Mouse (Mus musculus) forebrain, embryonic 16.5 days (tissue): Measurements from ENCODE around the gene Gm11985. TPM values are rescaled to one million over a fixed set of nuclear protein-coding genes. Genes with fewer than 3 reads are reported as not detected.
A peak's percentile ranks its signal among the peaks of the same experiment; 100 is the strongest.

ENCODE experiments used
- ATAC-seq: fragments of 200-750 bp; cut with Nextera tagmentation; 2 replicates; pipeline ENCODE4 v1.8.0; 2017; ENCODE audit warnings: mild to moderate bottlenecking, moderate library complexity
- H3K27ac ChIP-seq: fragments of 300-500 bp; sonication (generic); 2 replicates; pipeline ENCODE4 v1.5.1; 2014; ENCODE audit warnings: low read length, control low read depth
- H3K27me3 ChIP-seq: fragments of 300-500 bp; sonication (generic); replicated peaks from 2 replicates; pipeline ENCODE4 v1.6.1; 2014; ENCODE audit warnings: low read length; ENCODE audit not compliant: control insufficient read depth, insufficient read depth
- H3K36me3 ChIP-seq: fragments of 300-500 bp; sonication (generic); 2 replicates; pipeline ENCODE4 v1.6.1; 2014; ENCODE audit not compliant: control insufficient read depth, insufficient read depth
- H3K4me1 ChIP-seq: fragments of 300-500 bp; sonication (generic); replicated peaks from 2 replicates; pipeline ENCODE4 v1.6.1; 2014; ENCODE audit warnings: low read length; ENCODE audit not compliant: control insufficient read depth, insufficient read depth
- H3K4me2 ChIP-seq: fragments of 300-500 bp; sonication (generic); 2 replicates; pipeline ENCODE4 v1.6.1; 2014; ENCODE audit warnings: mild to moderate bottlenecking, low read length, control low read depth
- H3K4me3 ChIP-seq: fragments of 300-500 bp; sonication (generic); replicated peaks from 2 replicates; pipeline ENCODE4 v1.5.1; 2014; ENCODE audit warnings: mild to moderate bottlenecking, low read length, control low read depth
- H3K9ac ChIP-seq: fragments of 300-500 bp; sonication (generic); replicated peaks from 2 replicates; pipeline ENCODE4 v1.6.1; 2014; ENCODE audit warnings: low read depth, low read length, control low read depth
- H3K9me3 ChIP-seq: fragments of 300-500 bp; sonication (generic); 2 replicates; pipeline ENCODE4 v1.6.1; 2016; ENCODE audit warnings: low read length; ENCODE audit not compliant: control insufficient read depth
- WGBS: fragments of 180-500 bp; shearing (Covaris S2); extraction: QIAGEN DNeasy Blood & Tissue Kit; methylation state at CpG from one replicate; pipeline ENCODE4 v1.1.7; 2014; 5-methylcytosine and 5-hydroxymethylcytosine counted together
- polyA plus RNA-seq: library from polyadenylated mRNA; unstranded; fragments of >200 nt; fragmentation: Nextera tagmentation; extraction: Ambion mirVana; gene quantifications from 2 replicates; pipeline ENCODE4 v1.2.1, GENCODE M21; 2015

The Gm11985 gene
- polyA plus RNA-seq, 1 experiment from 2014 or later: not detected

DNA sequence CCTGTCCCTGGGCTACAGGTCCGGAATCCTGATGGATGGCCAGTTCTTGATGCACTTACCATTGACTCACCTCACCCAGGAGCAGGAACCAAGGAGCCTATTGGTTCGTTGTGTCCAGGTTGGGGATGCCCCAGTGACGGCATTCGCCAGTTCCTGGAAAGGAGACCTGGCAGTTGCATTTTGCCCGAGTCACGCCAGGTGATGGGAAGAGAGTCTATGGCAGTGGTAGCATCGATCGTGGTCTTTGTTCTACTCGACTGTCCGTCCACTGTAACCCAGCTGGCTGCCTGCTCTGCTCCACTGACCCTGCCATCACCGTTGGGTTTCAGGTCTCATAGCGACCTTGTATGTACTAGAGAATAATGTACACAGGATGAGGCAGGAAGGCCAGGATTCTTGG is 36.0 kb downstream of the Gm11985 start:
- WGBS: 94% methylated on average over 12 of the region's 12 CpGs
- Histone ChIP-seq H3K4me2 (no peak overlapping the region), H3K9me3 (no peaks in the 10 kb centered on the region), H3K9ac (no peak overlapping the region), H3K27me3 (no peaks in the 10 kb centered on the region), H3K4me1 (no peaks in the 10 kb centered on the region), H3K4me3 (no peak overlapping the region), H3K36me3 (no peaks in the 10 kb centered on the region), H3K27ac (no peak overlapping the region)
- no peak for ATAC-seq

DNA sequence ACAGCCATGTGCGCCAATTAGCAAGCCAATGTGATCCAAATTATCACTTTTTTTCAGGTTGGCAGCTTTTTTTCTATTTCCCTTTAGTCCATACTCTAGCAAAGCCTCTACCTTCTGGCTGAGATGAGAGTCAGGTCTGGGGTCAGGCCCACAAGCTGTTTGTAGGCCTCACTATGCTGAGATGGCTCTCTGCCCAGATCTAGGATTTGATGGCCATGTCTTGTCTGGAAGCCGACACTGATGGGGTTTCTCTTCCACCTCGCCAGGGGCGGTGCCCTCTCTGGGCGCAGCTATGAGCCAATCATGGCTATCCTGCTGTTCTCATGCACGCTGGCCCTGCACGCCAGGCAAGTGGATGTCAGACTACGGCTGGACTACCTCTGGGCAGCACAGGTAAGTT is 37.9 kb downstream of the Gm11985 start:
- no peaks in the 10 kb centered on the region for H3K27me3 ChIP-seq
- H3K27ac ChIP-seq: no peak overlapping the region
- no peak overlapping the region for H3K4me2 ChIP-seq
- H3K36me3 ChIP-seq: no peaks in the 10 kb centered on the region
- H3K9me3 ChIP-seq: no peaks in the 10 kb centered on the region
- no peak overlapping the region for H3K9ac ChIP-seq
- 0 out of 2 replicates have a peak, but pooled peaks have one; percentile 36 for ATAC-seq
- H3K4me1 ChIP-seq: no peaks in the 10 kb centered on the region
- no peak overlapping the region for H3K4me3 ChIP-seq
- 83% methylated on average over 8 of the region's 8 CpGs for WGBS

DNA sequence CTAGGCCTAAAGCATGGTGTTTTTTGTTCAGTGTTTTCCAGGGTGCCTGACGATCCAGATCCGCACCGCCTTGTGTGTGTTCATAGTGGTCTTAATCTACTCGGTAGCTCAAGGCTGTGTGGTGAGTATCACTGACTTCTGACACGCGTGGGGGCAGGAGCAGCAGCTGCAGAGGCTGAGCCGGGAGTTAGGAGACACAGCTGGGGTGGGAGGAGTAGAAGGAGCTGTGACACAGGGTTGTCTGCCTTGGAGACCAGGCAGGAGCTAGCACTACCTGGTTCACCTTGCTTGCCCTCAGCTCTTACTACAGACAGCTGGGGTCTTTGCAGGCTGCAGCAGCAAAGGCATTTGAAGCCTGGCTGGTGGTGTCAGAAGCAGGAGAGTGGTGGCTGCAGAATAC is 38.9 kb downstream of the Gm11985 start:
- Histone ChIP-seq H3K27ac (no peak overlapping the region), H3K27me3 (no peaks in the 10 kb centered on the region), H3K4me2 (no peak overlapping the region), H3K4me1 (no peaks in the 10 kb centered on the region), H3K9ac (no peak overlapping the region), H3K4me3 (no peak overlapping the region), H3K9me3 (no peaks in the 10 kb centered on the region), H3K36me3 (no peaks in the 10 kb centered on the region)
- ATAC-seq: no peak
- 91% methylated on average over 7 of the region's 7 CpGs for WGBS

DNA sequence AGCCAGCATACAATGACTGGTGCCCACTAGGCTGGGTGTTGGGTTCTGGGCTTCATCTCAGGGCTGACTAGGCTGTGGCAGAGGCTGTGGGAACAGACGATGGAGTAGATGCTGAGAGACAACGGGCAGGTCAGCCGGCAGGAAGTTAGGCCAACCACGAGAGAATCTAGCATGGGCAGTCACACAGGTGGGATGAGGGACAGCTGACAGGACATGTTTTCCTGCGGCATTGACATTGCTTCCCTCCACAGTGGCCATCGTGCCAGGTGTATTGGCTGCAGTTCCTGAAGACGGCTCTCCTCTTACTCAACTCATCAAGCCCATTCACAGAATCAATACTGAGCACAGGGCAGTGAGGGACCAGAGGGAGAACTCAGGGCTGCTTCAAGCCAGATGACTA is 40.4 kb downstream of the Gm11985 start:
- H3K4me2 ChIP-seq: no peak overlapping the region
- H3K4me1 ChIP-seq: no peaks in the 10 kb centered on the region
- H3K36me3 ChIP-seq: no peaks in the 10 kb centered on the region
- no peak for ATAC-seq
- H3K27ac ChIP-seq: no peak overlapping the region
- no peak overlapping the region for H3K9ac ChIP-seq
- H3K27me3 ChIP-seq: no peaks in the 10 kb centered on the region
- H3K9me3 ChIP-seq: no peaks in the 10 kb centered on the region
- WGBS: 92% methylated on average over 7 of the region's 7 CpGs
- no peak overlapping the region for H3K4me3 ChIP-seq

DNA sequence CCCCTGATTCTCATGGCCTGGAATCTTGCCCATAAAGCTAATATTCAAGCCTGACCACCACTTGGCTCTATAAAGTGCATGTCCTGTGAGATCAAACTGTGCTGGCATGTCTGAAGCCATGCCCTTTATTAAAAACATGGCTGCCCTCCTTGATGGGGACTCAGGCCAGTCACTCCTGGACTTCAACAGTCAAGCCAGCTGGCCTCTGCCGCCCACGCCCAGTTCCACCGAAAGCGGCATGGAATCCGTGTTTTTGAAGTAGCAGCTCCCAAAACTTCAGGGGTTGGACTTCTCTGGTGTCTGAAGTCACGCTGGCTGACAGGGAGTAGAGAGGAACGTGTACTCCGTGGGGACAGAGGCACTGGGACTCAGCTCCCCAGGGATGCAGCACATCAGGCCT is 40.8 kb downstream of the Gm11985 start:
- Histone ChIP-seq H3K27me3 (no peaks in the 10 kb centered on the region), H3K9ac (no peak overlapping the region), H3K27ac (no peak overlapping the region), H3K9me3 (no peaks in the 10 kb centered on the region), H3K4me2 (no peak overlapping the region), H3K36me3 (no peaks in the 10 kb centered on the region), H3K4me1 (no peaks in the 10 kb centered on the region), H3K4me3 (no peak overlapping the region)
- ATAC-seq: no peak
- 93% methylated on average over 8 of the region's 8 CpGs for WGBS

DNA sequence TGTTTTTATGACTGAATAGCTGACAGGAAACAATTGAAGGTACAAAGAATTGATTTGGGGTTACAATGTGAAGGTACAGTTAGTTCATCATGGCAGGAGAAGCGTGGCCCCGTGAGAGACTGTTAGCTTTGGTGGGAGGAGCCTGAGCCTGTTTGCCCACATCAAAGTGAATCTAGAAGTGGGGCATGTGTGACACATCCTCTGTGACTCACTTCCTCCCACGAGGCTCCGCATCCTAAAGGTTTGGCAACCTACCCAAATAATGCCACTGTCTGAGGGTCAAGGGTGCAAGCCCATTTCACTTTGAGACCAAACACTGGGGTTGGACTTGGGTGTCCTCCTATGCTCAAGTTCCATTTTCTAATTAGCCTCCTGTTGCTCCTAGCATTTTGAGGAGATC is 43.1 kb downstream of the Gm11985 start:
- Histone ChIP-seq H3K4me1 (no peaks in the 10 kb centered on the region), H3K27ac (no peak overlapping the region), H3K9ac (no peak overlapping the region), H3K4me2 (no peak overlapping the region), H3K4me3 (no peak overlapping the region), H3K36me3 (no peaks in the 10 kb centered on the region), H3K27me3 (no peaks in the 10 kb centered on the region), H3K9me3 (no peaks in the 10 kb centered on the region)
- 82% methylated on average over 4 of the region's 4 CpGs for WGBS
- no peak for ATAC-seq

DNA sequence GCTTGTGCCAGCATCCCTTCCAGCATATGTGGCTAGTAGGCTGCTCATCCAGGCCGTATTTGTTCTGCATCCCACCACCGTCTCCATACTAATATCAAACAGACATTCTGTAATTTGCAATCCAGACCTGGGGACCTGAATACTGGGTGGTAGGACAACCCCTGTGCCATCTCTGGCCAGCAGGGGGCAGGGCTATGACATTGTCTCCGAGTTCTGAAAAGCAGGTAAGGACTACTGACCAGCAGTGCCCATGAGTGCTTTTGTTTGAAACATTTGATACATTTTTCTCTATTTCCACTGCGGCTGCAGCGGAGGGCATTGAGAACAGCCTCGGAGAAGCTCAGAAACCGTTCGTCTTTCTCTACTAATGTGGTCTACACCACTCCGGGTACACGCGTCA is 44.0 kb downstream of the Gm11985 start:
- H3K4me3 ChIP-seq: no peak overlapping the region
- no peak overlapping the region for H3K4me2 ChIP-seq
- no peak for ATAC-seq
- H3K9ac ChIP-seq: no peak overlapping the region
- no peak overlapping the region for H3K27ac ChIP-seq
- no peaks in the 10 kb centered on the region for H3K4me1 ChIP-seq
- WGBS: 85% methylated on average over 11 of the region's 11 CpGs
- H3K27me3 ChIP-seq: no peaks in the 10 kb centered on the region
- no peaks in the 10 kb centered on the region for H3K9me3 ChIP-seq
- H3K36me3 ChIP-seq: no peaks in the 10 kb centered on the region

DNA sequence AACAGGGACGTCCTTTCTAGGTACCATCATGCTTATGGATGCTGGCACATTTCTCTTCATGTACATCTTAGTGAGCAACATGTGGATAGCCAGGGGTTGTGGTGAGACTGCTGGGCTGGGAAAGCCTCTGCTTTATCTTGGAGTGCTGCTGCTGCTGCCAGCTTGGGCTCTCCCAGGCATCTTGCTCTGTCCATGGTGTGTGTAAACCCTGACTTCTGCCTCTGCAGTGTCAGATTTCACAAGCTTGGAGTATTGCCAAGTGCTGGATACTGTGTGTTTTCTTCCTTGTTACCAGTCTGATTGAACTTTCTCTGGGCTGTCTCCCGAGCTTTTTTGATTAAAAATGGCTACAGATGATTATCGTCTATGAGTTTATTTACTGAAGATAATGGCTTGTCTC is 45.6 kb downstream of the Gm11985 start:
- 51% methylated on average over 3 of the region's 3 CpGs for WGBS
- Histone ChIP-seq H3K4me3 (no peak overlapping the region), H3K4me1 (no peaks in the 10 kb centered on the region), H3K9me3 (no peaks in the 10 kb centered on the region), H3K27me3 (no peaks in the 10 kb centered on the region), H3K9ac (no peak overlapping the region), H3K27ac (no peak overlapping the region), H3K36me3 (no peaks in the 10 kb centered on the region), H3K4me2 (no peak overlapping the region)
- no peak for ATAC-seq

DNA sequence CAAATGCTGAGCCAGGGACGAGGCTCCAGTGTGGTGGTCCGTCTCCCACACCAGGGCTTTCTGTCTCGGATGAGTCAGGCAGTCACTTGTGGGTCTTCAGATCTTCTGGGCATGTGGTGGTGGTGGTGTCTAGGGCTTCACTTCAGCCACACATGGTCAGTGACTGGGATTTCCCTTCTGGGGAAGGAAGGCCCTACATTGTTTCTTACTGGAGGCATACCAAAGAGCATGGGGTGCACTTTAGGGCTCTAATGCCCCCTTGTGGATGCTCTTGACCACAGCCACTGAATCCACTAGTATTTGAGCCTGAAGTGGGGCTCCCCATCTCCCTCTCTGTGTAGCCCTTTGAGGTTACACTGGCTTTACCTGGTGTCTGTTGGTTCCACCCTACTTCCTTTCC is 47.9 kb downstream of the Gm11985 start:
- H3K4me2 ChIP-seq: no peak overlapping the region
- no peak overlapping the region for H3K4me3 ChIP-seq
- WGBS: 94% methylated on average over 3 of the region's 3 CpGs
- no peak overlapping the region for H3K27ac ChIP-seq
- no peaks in the 10 kb centered on the region for H3K9me3 ChIP-seq
- ATAC-seq: 0 out of 2 replicates have a peak, but pooled peaks have one; percentile 38
- H3K36me3 ChIP-seq: no peaks in the 10 kb centered on the region
- no peaks in the 10 kb centered on the region for H3K4me1 ChIP-seq
- H3K27me3 ChIP-seq: no peaks in the 10 kb centered on the region
- H3K9ac ChIP-seq: no peak overlapping the region

DNA sequence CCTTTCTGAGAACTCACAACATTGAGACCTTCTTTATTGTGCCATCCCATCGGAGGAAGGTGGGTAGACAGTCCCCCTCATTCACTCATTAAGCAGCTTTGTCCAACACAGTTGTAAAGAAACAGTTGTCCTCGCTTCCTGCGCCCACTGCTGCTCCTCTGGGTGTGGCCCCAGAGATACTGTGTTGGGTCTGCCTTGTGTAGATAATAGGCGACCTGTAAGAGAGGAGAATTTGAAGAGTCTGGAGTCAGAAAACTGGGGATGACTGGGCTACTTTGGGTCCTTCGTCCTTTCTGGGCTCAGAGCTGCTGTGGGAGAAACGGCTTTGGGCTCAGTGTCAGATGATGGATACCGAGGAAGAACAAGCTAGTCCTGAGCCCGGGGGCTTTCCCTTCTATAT is 50.0 kb downstream of the Gm11985 start:
- no peak overlapping the region for H3K27ac ChIP-seq
- H3K9me3 ChIP-seq: no peaks in the 10 kb centered on the region
- H3K4me2 ChIP-seq: no peak overlapping the region
- H3K36me3 ChIP-seq: no peaks in the 10 kb centered on the region
- no peak for ATAC-seq
- 92% methylated on average over 8 of the region's 8 CpGs for WGBS
- no peak overlapping the region for H3K9ac ChIP-seq
- H3K4me3 ChIP-seq: no peak overlapping the region
- H3K4me1 ChIP-seq: no peaks in the 10 kb centered on the region
- no peaks in the 10 kb centered on the region for H3K27me3 ChIP-seq
